Mouse (Mus musculus) ES-E14 (cell line): ENCODE results near the gene Hes6.

ENCODE experiments used
- ZC3H11A ChIP-seq: IDR thresholded peaks from 2 replicates; pipeline ENCODE4 v1.6.1; 2012; ENCODE audit warnings: low read depth, mild to moderate bottlenecking, inconsistent platforms, low read length, borderline replicate concordance
- ZNF384 ChIP-seq: IDR thresholded peaks from 2 replicates; pipeline ENCODE4 v1.6.1; 2012; ENCODE audit warnings: low read depth, low read length, inconsistent platforms

DNA sequence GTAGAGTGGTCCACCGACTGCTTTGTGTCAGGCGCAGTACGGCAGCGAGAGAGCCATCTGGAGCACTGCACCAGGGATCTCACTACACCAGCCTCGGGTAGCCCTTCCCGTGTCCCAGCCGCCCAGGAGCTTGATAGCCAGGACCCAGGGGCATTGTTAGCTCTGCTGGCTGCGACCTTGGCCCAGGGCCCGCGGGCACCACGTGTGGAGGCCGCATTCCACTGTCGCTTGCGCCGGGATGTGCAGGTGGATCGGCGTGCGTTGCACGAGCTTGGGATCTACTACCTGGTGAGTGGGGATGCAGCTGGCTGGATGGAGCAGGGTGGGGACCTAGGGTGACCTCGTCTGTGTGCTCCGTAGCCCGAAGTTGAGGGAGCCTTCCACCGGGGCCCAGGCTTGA, 43.8 kb downstream of the Hes6 start:
- TF ChIP-seq ZNF384 (no peak), ZC3H11A (no peak)
